Mouse (Mus musculus) CH12.LX (cell line): ENCODE measurements at regions not wholly inside any gene's neighbourhood (a gene's known extent, or its start where the extent isn't known, plus 50 kb on each side); places are given as distances from the start of the nearest gene placed in this dataset.

ENCODE experiments used
- DNase-seq: peaks from one replicate; pipeline ENCODE4 v3.0.0-alpha.2; 2013; ENCODE audit errors: extremely low read depth
- H3K27ac ChIP-seq: 2 replicates; pipeline ENCODE4 v1.5.1; 2012; ENCODE audit warnings: low read depth, mild to moderate bottlenecking, control low read depth, moderate library complexity; ENCODE audit not compliant: insufficient read depth
- H3K27me3 ChIP-seq: replicated peaks from 2 replicates; pipeline ENCODE3; 2012; ENCODE audit warnings: inconsistent platforms
- H3K36me3 ChIP-seq, 2 experiments: replicated peaks in 1 of 2; 2 replicates each; pipeline versions ENCODE3 to v1.6.1; 2012; ENCODE audit warnings: inconsistent platforms in 1 of 2, low read length in 1 of 2, mild to moderate bottlenecking in 1 of 2, mixed read lengths in 1 of 2, moderate library complexity in 1 of 2; ENCODE audit not compliant: control insufficient read depth in 1 of 2, insufficient read depth in 1 of 2
- H3K4me1 ChIP-seq, 2 experiments: 2 replicates each; pipeline ENCODE4 v1.6.1; 2012; ENCODE audit warnings: inconsistent platforms in 1 of 2, moderate library complexity in 1 of 2; ENCODE audit not compliant: insufficient read depth in 2 of 2, control insufficient read depth in 1 of 2
- H3K4me2 ChIP-seq: 2 replicates; pipeline ENCODE4 v1.6.1; 2012; ENCODE audit warnings: low read depth, mild to moderate bottlenecking, control low read depth; ENCODE audit not compliant: poor library complexity, insufficient read depth, severe bottlenecking
- H3K4me3 ChIP-seq, 3 experiments: fragments of 150-350 bp in 1 of 3; sonication (generic) in 1 of 3; replicated peaks in 1 of 3; 2 replicates each; pipeline versions ENCODE3 to v1.5.1; 2011 to 2012; ENCODE audit warnings: low read depth in 2 of 3, low read length in 2 of 3, mild to moderate bottlenecking in 2 of 3, moderate library complexity in 2 of 3, control low read depth in 1 of 3, improper control_type of control experiment in 1 of 3, inconsistent platforms in 1 of 3, mixed read lengths in 1 of 3; ENCODE audit not compliant: poor library complexity in 1 of 3
- H3K79me2 ChIP-seq: replicated peaks from 2 replicates; pipeline ENCODE4 v1.6.1; 2012; ENCODE audit warnings: mild to moderate bottlenecking, moderate library complexity; ENCODE audit not compliant: control insufficient read depth, poor library complexity, insufficient read depth, severe bottlenecking; ENCODE audit errors: extremely low read depth
- H3K9ac ChIP-seq: 2 replicates; pipeline ENCODE4 v1.6.1; 2012; ENCODE audit warnings: low read depth, mild to moderate bottlenecking, control low read depth, moderate library complexity; ENCODE audit not compliant: insufficient read depth
- H3K9me3 ChIP-seq: replicated peaks from 2 replicates; pipeline ENCODE3; 2012; ENCODE audit warnings: low read length, inconsistent platforms, mixed read lengths
- CTCF ChIP-seq, 2 experiments: IDR thresholded peaks in 1 of 2; conservative IDR thresholded peaks in 1 of 2; 2 replicates each; pipeline ENCODE4 v1.5.1; 2011 to 2012; ENCODE audit warnings: low read depth in 2 of 2, low read length in 2 of 2, improper control_type of control experiment in 1 of 2, inconsistent platforms in 1 of 2, mild to moderate bottlenecking in 1 of 2, moderate library complexity in 1 of 2
- E2F4 ChIP-seq: IDR thresholded peaks from 2 replicates; pipeline ENCODE4 v1.6.1; 2011; ENCODE audit warnings: low read depth, low read length, improper control_type of control experiment; ENCODE audit not compliant: insufficient replicate concordance
- ETS1 ChIP-seq: conservative IDR thresholded peaks from 2 replicates; pipeline ENCODE4 v1.6.1; 2012; ENCODE audit warnings: low read depth, mild to moderate bottlenecking, inconsistent platforms, low read length, improper control_type of control experiment, moderate library complexity
- GABPA ChIP-seq: IDR thresholded peaks from 2 replicates; pipeline ENCODE4 v1.6.1; 2012; ENCODE audit warnings: low read depth, low read length, improper control_type of control experiment, inconsistent platforms; ENCODE audit not compliant: insufficient replicate concordance
- IRF4 ChIP-seq: IDR thresholded peaks from 2 replicates; pipeline ENCODE4 v1.6.1; 2014; ENCODE audit warnings: low read depth, mild to moderate bottlenecking, inconsistent platforms, low read length, improper control_type of control experiment
- JUND ChIP-seq: conservative IDR thresholded peaks from 2 replicates; pipeline ENCODE4 v1.6.1; 2011; ENCODE audit warnings: low read depth, low read length, improper control_type of control experiment
- MXI1 ChIP-seq: IDR thresholded peaks from 2 replicates; pipeline ENCODE4 v1.6.1; 2011; ENCODE audit warnings: mild to moderate bottlenecking, low read depth, low read length, improper control_type of control experiment
- NELFE ChIP-seq: IDR thresholded peaks from 2 replicates; pipeline ENCODE4 v1.6.1; 2011; ENCODE audit warnings: low read depth, low read length, improper control_type of control experiment
- RAD21 ChIP-seq: IDR thresholded peaks from 2 replicates; pipeline ENCODE4 v1.6.1; 2011; ENCODE audit warnings: low read depth, mild to moderate bottlenecking, low read length, improper control_type of control experiment, moderate library complexity
- USF1 ChIP-seq: IDR thresholded peaks from 2 replicates; pipeline ENCODE4 v1.6.1; 2014; ENCODE audit warnings: low read depth, mild to moderate bottlenecking, inconsistent platforms, low read length, improper control_type of control experiment
- ZMIZ1 ChIP-seq: IDR thresholded peaks from 2 replicates; pipeline ENCODE4 v1.6.1; 2012; ENCODE audit warnings: low read depth, mild to moderate bottlenecking, inconsistent platforms, low read length, improper control_type of control experiment
- ZNF384 ChIP-seq: IDR thresholded peaks from 2 replicates; pipeline ENCODE4 v1.6.1; 2012; ENCODE audit warnings: low read depth, low read length, improper control_type of control experiment, inconsistent platforms
- dilution Hi-C: fragments of 300-500 bp; cut with MboI; formaldehyde crosslinking; loops from 2 replicates; pipeline ENCODE4 v1.14.3; 2020; ENCODE audit warnings: low sequenced_read_pairs; ENCODE audit not compliant: extremely low pct_unique_long_range_greater_than_20kb, extremely low pct_ligation_motif_present
- in situ Hi-C: fragments of 300-500 bp; cut with MboI; formaldehyde crosslinking; loops from 3 replicates; pipeline ENCODE4 v1.14.3; 2019; ENCODE audit warnings: low sequenced_read_pairs, low pct_ligation_motif_present, low pct_unique_long_range_greater_than_20kb, mixed read lengths

DNA sequence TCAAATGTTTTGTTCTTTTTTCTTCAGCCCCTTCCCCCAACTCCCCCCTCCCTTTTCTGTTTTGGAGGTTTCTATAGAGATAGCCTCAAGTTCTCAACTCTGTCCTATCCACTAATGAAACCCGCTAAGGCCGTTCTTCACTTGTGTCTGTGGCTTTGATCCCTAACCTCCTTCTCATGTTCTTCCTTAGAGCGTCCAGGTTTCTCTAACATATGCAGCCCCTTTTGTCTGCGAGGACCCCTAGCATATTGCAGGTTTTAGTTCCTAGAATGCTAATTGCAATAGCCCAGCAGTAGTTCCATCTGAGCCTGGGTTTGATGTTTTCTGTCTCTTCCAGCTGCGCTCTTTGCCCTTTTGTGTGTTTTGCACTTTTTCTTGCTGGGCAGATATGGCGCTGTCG is 113.6 kb upstream of the Slc25a36 start:
- Histone ChIP-seq H3K4me2 (no peak overlapping the region), H3K4me3 (no peak overlapping the region), H3K9me3 (no peaks in the 10 kb centered on the region), H3K27ac (no peak overlapping the region)
- dilution Hi-C loops: no loop called here
- in situ Hi-C loops: no loop called here
- no peak for DNase-seq
- TF ChIP-seq USF1: no peak
- TF ChIP-seq MXI1: no peak
- TF ChIP-seq E2F4: no peak
- TF ChIP-seq CTCF (conservative IDR thresholded peaks at IDR 0.05 in 1 of 2, IDR thresholded peaks at IDR 0.05 in 1 of 2; ENCODE audit: low read depth in 2 of 2, low read length in 2 of 2): no peak
- TF ChIP-seq RAD21: no peak
- TF ChIP-seq JUND: no peak
- no peak for TF ChIP-seq ZNF384
- no peak for TF ChIP-seq ETS1
- no peak for TF ChIP-seq IRF4
- TF ChIP-seq GABPA: no peak
- TF ChIP-seq, all 38 proteins: peak for 0
- H3K4me1 ChIP-seq: no peaks in the 10 kb centered on the region
- no peaks in the 10 kb centered on the region for H3K79me2 ChIP-seq
- H3K27me3 ChIP-seq: peaks cover 20% of the 10 kb centered on the region
- no peak overlapping the region for H3K9ac ChIP-seq
- H3K36me3 ChIP-seq: no peaks in the 10 kb centered on the region

DNA sequence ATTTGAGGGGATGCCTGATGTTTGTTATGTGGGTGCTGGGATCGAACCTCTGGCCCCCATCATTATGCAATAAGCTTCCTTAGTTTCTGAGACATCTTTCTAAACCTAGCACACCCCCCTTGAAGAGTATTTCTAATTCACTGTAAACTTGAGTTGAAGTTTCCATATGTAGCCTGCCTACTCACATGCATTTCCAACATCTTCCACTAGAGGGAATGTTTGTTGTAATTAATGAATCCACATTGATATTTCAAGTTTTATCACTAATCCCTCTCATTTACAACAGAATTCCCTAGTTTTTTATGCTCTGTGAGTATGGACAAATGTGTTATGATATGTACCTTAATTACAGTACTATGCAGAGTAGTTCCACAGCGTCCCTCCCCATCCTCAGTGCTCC is 103.8 kb upstream of the Slc25a36 start:
- no peak overlapping the region for H3K9ac ChIP-seq
- no peaks in the 10 kb centered on the region for H3K36me3 ChIP-seq
- no peak overlapping the region for H3K4me3 ChIP-seq
- peaks cover 11% of the 10 kb centered on the region for H3K27me3 ChIP-seq
- no peak for TF ChIP-seq JUND
- peak; percentile 50 for TF ChIP-seq RAD21
- TF ChIP-seq CTCF (conservative IDR thresholded peaks at IDR 0.05 in 1 of 2, IDR thresholded peaks at IDR 0.05 in 1 of 2; ENCODE audit: low read depth in 2 of 2, low read length in 2 of 2): peak; percentile 61 to 73; a peak in 3 of 4 replicates
- TF ChIP-seq ZMIZ1: no peak
- H3K27ac ChIP-seq: no peak overlapping the region
- H3K79me2 ChIP-seq: no peaks in the 10 kb centered on the region
- H3K4me2 ChIP-seq: no peak overlapping the region
- peak; percentile 31 for DNase-seq
- dilution Hi-C loops: no loop called here
- in situ Hi-C loops: no loop called here
- H3K9me3 ChIP-seq: no peaks in the 10 kb centered on the region
- H3K4me1 ChIP-seq: no peaks in the 10 kb centered on the region

DNA sequence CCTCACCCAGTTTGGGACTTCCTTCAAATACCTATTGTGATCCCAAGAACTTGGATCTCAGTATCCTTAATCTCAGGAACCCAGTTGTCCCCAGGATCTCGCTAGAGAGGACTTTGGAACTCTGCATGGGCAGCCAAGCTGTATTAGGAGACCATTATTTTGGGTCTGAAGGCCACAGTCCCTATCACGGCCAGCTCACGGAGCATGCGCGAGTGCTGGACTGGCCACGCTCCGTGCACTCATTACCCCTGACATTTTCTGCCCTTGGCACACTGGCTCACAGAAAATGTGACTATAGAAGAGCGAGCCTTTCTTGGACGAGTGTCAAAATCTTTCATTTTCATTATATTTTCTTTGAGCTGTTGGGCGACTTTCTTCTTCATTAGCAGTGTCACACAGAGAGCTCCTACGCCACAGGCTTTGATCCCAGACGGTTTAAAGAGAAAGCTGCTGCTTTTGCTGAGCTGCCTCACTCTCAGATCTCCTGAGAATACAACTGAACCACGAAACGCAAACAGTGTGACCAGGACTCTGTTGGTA is 79.4 kb upstream of the Slc25a36 start:
- dilution Hi-C loops (no loop called here), in situ Hi-C loops (no loop called here)
- Histone ChIP-seq H3K79me2 (no peaks in the 10 kb centered on the region), H3K9me3 (no peaks in the 10 kb centered on the region), H3K27ac (no peak overlapping the region), H3K9ac (no peak overlapping the region), H3K4me1 (no peaks in the 10 kb centered on the region), H3K4me3 (no peak overlapping the region), H3K27me3 (peaks cover 2% of the 10 kb centered on the region), H3K4me2 (no peak overlapping the region), H3K36me3 (no peaks in the 10 kb centered on the region)
- TF ChIP-seq NELFE (no peak), ZMIZ1 (no peak)
- no peak for DNase-seq
